Mouse (Mus musculus) thymus, adult 2 months (tissue): ENCODE data around the gene Acly. TPM values are rescaled to one million over a fixed set of nuclear protein-coding genes. Genes with fewer than 3 reads are reported as not detected.

Experiments
- DNase-seq: peaks from one replicate; pipeline ENCODE4 v3.0.0; 2021
- H3K27ac ChIP-seq: fragments of 200-500 bp; 2 replicates; pipeline ENCODE4 v1.5.1; 2012; ENCODE audit warnings: low read length, control low read depth; ENCODE audit not compliant: control insufficient read depth, insufficient read depth
- H3K27me3 ChIP-seq: fragments of 200-500 bp; 2 replicates; pipeline ENCODE4 v1.6.1; 2012; ENCODE audit warnings: mild to moderate bottlenecking, low read length, moderate library complexity, mixed read lengths; ENCODE audit not compliant: control insufficient read depth, insufficient read depth
- H3K36me3 ChIP-seq: fragments of 200-500 bp; 2 replicates; pipeline ENCODE4 v1.6.1; 2012; ENCODE audit warnings: mild to moderate bottlenecking, low read length, moderate library complexity; ENCODE audit not compliant: control insufficient read depth, insufficient read depth
- H3K4me1 ChIP-seq: fragments of 200-500 bp; replicated peaks from 2 replicates; pipeline ENCODE4 v1.6.1; 2012; ENCODE audit warnings: low read length; ENCODE audit not compliant: control insufficient read depth, insufficient read depth
- H3K4me3 ChIP-seq: fragments of 200-500 bp; 2 replicates; pipeline ENCODE4 v1.5.1; 2012; ENCODE audit warnings: mild to moderate bottlenecking, low read length, control low read depth, moderate library complexity; ENCODE audit not compliant: control insufficient read depth, insufficient read depth
- CTCF ChIP-seq: fragments of 200-500 bp; IDR thresholded peaks from 2 replicates; pipeline ENCODE4 v1.5.1; 2012; ENCODE audit warnings: mild to moderate bottlenecking, control low read depth, low read length, moderate library complexity, borderline replicate concordance; ENCODE audit not compliant: control insufficient read depth, poor library complexity, insufficient read depth; ENCODE audit errors: extremely low read depth
- POLR2A ChIP-seq: fragments of 200-500 bp; IDR thresholded peaks from 2 replicates; pipeline ENCODE4 v1.6.1; 2012; ENCODE audit warnings: mild to moderate bottlenecking, low read length, control low read depth, moderate library complexity; ENCODE audit not compliant: control insufficient read depth, poor library complexity, insufficient read depth; ENCODE audit errors: extremely low read depth
- WGBS: fragments of 180-500 bp; shearing (Covaris S2); methylation state at CpG from one replicate; pipeline ENCODE4 v1.1.7; 2018; 5-methylcytosine and 5-hydroxymethylcytosine counted together
- polyA plus RNA-seq: library from polyadenylated mRNA; depleted of rRNA; stranded (reverse); fragments of >200 nt; gene quantifications from 2 replicates; pipeline ENCODE4 v1.2.3, GENCODE M21; 2012

The Acly gene
- polyA plus RNA-seq, 1 experiment, result 150 TPM

- DNase-seq, result no peak
- Histone ChIP-seq H3K27me3 (no peaks in the 10 kb centered on the region), H3K4me1 (peaks cover 19% of the 10 kb centered on the region), H3K4me3 (no peak overlapping the region), H3K36me3 (peaks cover 23% of the 10 kb centered on the region), H3K27ac (no peak overlapping the region)
- WGBS, result 73% methylated on average over 15 of the region's 15 CpGs
- no peak for TF ChIP-seq CTCF
- TF ChIP-seq POLR2A, result no peak
Observed at GRCm38 (mm10) chr11:100526052-100526816, 1.6 kb downstream of the Acly start.

DNA sequence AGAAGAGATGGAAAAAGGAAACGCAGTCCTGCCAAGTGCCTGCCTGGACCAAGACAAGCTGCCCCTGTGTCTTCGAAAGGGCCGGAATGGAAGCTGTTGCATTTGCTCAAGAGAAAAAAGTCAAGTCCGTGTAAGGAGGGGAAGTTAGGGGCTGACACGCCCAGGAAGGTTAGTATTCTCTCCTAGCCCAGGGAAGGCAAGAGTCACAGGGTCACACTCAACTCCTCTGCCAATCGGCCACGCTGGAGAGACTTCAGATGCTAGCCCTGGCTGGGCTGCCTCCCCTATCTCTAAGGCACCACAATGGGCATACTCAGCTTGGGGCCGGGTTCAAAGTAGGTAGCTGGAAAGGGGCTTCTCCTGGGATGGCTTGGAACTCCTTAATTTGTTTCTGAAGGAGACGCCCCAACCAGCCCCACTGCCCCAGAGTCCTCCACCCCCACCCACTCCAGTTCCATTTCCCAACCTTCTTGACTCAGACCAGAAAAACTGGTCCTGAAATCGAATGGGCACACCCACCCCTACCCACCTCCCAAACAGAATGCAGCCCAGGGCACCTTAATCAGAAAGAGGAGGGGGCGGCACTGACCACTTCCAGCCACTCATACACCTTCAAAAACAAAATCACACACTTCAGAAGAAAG lies 2.7 kb downstream of the Acly start:
- Histone ChIP-seq H3K4me3 (no peak overlapping the region), H3K27ac (no peak overlapping the region), H3K4me1 (peaks cover 19% of the 10 kb centered on the region), H3K27me3 (no peaks in the 10 kb centered on the region), H3K36me3 (peaks cover 30% of the 10 kb centered on the region)
- WGBS, result 78% methylated on average over 11 of the region's 11 CpGs
- no peak for DNase-seq
- TF ChIP-seq POLR2A, result no peak

- no peak overlapping the region for H3K27ac ChIP-seq
- H3K4me3 ChIP-seq, result no peak overlapping the region
- DNase-seq, result no peak
- H3K4me1 ChIP-seq, result peaks cover 19% of the 10 kb centered on the region
- no peaks in the 10 kb centered on the region for H3K27me3 ChIP-seq
- TF ChIP-seq CTCF (no peak), POLR2A (no peak)
- H3K36me3 ChIP-seq, result peaks cover 38% of the 10 kb centered on the region
- 94% methylated on average over 5 of the region's 5 CpGs for WGBS
Observed at GRCm38 (mm10) chr11:100524358-100524757, 3.4 kb downstream of the Acly start.

- WGBS, result 96% methylated on average over 15 of the region's 15 CpGs
- Histone ChIP-seq H3K36me3 (peaks cover 60% of the 10 kb centered on the region), H3K4me3 (no peak overlapping the region), H3K4me1 (0 out of 2 replicates have a peak, but pooled peaks cover 4% of the 10 kb centered on the region), H3K27me3 (no peaks in the 10 kb centered on the region), H3K27ac (no peak overlapping the region)
- DNase-seq, result no peak
- TF ChIP-seq CTCF (no peak), POLR2A (no peak)
Observed at GRCm38 (mm10) chr11:100520838-100521237, 7.0 kb downstream of the Acly start.

DNA sequence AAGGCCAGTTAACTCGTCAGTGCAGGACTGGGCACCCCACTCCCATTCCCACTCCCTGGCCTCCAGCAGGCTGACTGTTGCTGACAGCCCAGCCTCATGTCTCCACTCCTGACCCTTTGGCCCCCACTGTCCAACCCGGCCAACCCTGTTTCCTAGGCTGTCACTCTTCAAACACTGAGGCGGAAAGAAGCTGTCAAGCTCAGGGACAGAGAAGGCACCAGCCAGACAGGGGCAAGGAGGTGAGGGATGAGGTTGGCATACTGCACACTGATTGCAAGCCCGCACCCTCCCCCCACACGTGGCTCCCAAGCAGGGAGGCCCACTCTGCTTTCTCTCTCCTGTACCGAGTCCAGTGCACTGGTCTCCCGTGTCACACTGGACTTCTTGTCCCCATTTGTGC lies 8.6 kb downstream of the Acly start:
- Histone ChIP-seq H3K27me3 (no peaks in the 10 kb centered on the region), H3K4me3 (no peak overlapping the region), H3K36me3 (peaks cover 77% of the 10 kb centered on the region), H3K27ac (no peak overlapping the region), H3K4me1 (no peaks in the 10 kb centered on the region)
- no peak for DNase-seq
- 96% methylated on average over 7 of the region's 7 CpGs for WGBS
- no peak for TF ChIP-seq CTCF
- TF ChIP-seq POLR2A, result no peak

- WGBS, result 91% methylated on average over 5 of the region's 5 CpGs
Observed at GRCm38 (mm10) chr11:100518188-100518591, 9.6 kb downstream of the Acly start.

More at GRCm38 (mm10) chr11:100518188-100518591, 9.6 kb downstream of the Acly start:
- TF ChIP-seq CTCF, result no peak
- no peak for TF ChIP-seq POLR2A
- DNase-seq, result no peak
- Histone ChIP-seq H3K4me3 (no peak overlapping the region), H3K27me3 (no peaks in the 10 kb centered on the region), H3K4me1 (no peaks in the 10 kb centered on the region), H3K27ac (no peak overlapping the region), H3K36me3 (peaks cover 82% of the 10 kb centered on the region)
